Mouse (Mus musculus): Measurements from ENCODE around the gene Actrt2.

GRCm38 (mm10) chr4:154696146-154696545, 28.5 kb upstream of the Actrt2 start:
- TF ChIP-seq CTCF (IDR thresholded peaks at IDR 0.05; ENCODE audit: borderline replicate concordance, control insufficient read depth, extremely low read depth, insufficient read depth, low read length, poor library complexity) (no peak), POLR2A (IDR thresholded peaks at IDR 0.05; ENCODE audit: control insufficient read depth, extremely low read depth, insufficient read depth, low read length, poor library complexity) (no peak)

Data from thymus, adult 2 months (tissue).